Mouse (Mus musculus) cortical plate, adult 2 months (tissue): ENCODE data around the gene Exosc1.

Experiments
- CTCF ChIP-seq: fragments of 200-500 bp; IDR thresholded peaks from 2 replicates; pipeline ENCODE4 v1.5.1; 2011; ENCODE audit warnings: mild to moderate bottlenecking, control low read depth, low read length; ENCODE audit not compliant: insufficient read depth; ENCODE audit errors: extremely low read depth
- POLR2A ChIP-seq: fragments of 200-500 bp; IDR thresholded peaks from 2 replicates; pipeline ENCODE4 v1.6.1; 2011; ENCODE audit warnings: mild to moderate bottlenecking, low read length, control low read depth; ENCODE audit not compliant: insufficient read depth; ENCODE audit errors: extremely low read depth

DNA sequence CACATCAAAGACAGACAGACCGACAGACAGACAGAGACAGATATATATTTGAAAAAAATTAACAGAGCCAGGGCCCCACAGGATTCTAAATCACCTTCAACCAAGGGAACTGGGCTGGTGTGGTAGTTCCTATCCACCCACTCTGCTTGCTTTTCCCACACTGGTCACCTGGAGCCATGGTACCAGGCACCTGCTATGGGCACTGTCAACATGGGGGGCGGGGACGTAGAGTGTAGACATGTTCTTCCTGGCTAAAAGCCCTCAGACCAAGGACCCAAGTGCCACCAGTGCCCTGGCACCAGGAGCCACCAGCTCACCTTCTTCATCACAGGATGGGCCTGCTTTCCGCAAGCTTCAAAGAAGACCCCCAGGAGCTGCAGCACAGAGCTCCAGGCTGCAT lies 51.4 kb downstream of the Exosc1 start:
- no peak for TF ChIP-seq CTCF
- TF ChIP-seq POLR2A, result no peak
